Mouse (Mus musculus) lung, postnatal 0 days (tissue): ENCODE results near the gene Galnt4.

Experiments used
- CTCF ChIP-seq: IDR thresholded peaks from 2 replicates; pipeline ENCODE4 v1.5.1; 2016; ENCODE audit warnings: antibody characterized with exemption, mild to moderate bottlenecking
- EP300 ChIP-seq: IDR thresholded peaks from 2 replicates; pipeline ENCODE4 v1.6.1; 2016; ENCODE audit warnings: antibody characterized with exemption, mild to moderate bottlenecking, control low read depth

DNA sequence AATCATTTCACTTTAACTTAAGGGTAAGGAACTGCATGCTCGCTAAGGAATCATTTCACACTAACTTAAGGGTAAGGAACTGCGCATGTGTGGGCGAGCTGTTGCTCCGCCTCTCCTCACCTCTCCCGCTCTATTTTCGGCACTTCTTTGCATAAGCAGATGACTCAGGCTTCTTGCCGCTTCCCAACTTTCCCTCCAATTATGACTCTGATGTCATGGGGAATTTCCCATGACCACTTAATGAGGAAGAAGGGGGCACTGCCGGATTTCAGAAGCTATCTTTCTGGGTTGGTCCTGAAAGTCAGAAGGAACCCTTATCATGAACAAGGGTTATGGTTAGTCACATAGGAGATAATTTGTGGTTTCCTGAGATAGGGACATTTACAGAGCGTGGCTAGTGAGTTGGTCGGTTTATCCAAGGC lies 26.4 kb upstream of the Galnt4 start:
- TF ChIP-seq CTCF (no peak), EP300 (no peak)
